In the genomic region with DNA sequence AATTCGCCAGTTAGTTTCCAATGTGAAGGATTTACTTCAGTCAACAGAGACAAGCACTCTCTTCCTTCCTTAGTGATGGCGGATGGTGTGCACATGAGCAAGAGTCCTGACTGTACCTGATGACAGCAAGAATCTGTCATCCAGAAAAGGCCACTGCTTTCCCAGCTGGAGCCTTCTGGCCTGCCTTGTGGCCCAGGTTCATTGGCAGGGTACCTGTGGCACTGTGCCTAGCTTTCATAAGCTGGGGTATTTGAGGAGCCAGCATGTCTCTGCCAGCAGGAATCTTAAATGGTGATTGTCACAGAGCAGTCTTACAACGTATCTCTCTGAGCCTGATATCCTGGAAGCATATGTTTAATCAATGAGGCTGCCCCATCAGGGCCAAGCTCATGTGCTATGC, we compare ENCODE assay signal across 22 mouse cellular contexts.
DNase-seq lines count a peak whose midpoint lies in the region; ATAC-seq and TF ChIP-seq lines count a peak whose summit lies in the region.
"Had no signal": no experiment of that assay in that cellular context is flagged by ENCODE, and none has a peak within 500 bp of the region (broad histone marks: within the 10 kb centered on the region; RNA-seq: fewer than 3 reads in every experiment).

No protein-coding gene starts in this region.

- no peaks in the 10 kb centered on the region for H3K36me3 ChIP-seq in forebrain, embryonic 14.5 days (ENCODE audit: control insufficient read depth, insufficient read depth, low read length)
- no peaks in the 10 kb centered on the region for H3K36me3 ChIP-seq in forebrain, postnatal 0 days (ENCODE audit: insufficient read depth)
- no peaks in the 10 kb centered on the region for H3K36me3 ChIP-seq in liver, adult 2 months (ENCODE audit: control insufficient read depth, insufficient read depth, low read length)
- no peaks in the 10 kb centered on the region for H3K36me3 ChIP-seq in heart, embryonic 10.5 days
- H3K36me3 ChIP-seq: forebrain, embryonic 15.5 days; heart, embryonic 13.5 days; limb, embryonic 13.5 days had no signal

- no peak for ATAC-seq in forebrain, embryonic 14.5 days
- no peak for ATAC-seq in forebrain, postnatal 0 days
- ATAC-seq: forebrain, embryonic 15.5 days; intestine, postnatal 0 days had no signal

- H3K4me2 ChIP-seq in forebrain, embryonic 14.5 days (ENCODE audit: low read length) = no peak overlapping the region
- H3K4me2 ChIP-seq in forebrain, postnatal 0 days (ENCODE audit: low read depth) = no peak overlapping the region
- H3K4me2 ChIP-seq: forebrain, embryonic 15.5 days; heart, embryonic 13.5 days; limb, embryonic 13.5 days; liver, embryonic 15.5 days had no signal

- H3K9ac ChIP-seq in forebrain, embryonic 14.5 days (ENCODE audit: low read length) = no peak overlapping the region
- no peak overlapping the region for H3K9ac ChIP-seq in forebrain, postnatal 0 days
- no peak overlapping the region for H3K9ac ChIP-seq in liver, adult 2 months (ENCODE audit: low read depth, low read length)
- H3K9ac ChIP-seq: forebrain, embryonic 15.5 days; heart, embryonic 13.5 days; liver, embryonic 15.5 days had no signal

- H3K27me3 ChIP-seq in forebrain, embryonic 14.5 days (replicated peaks; ENCODE audit: control insufficient read depth, insufficient read depth, low read length) = no peaks in the 10 kb centered on the region
- no peaks in the 10 kb centered on the region for H3K27me3 ChIP-seq in forebrain, postnatal 0 days (ENCODE audit: insufficient read depth, low read length)
- H3K27me3 ChIP-seq in liver, adult 2 months (ENCODE audit: control insufficient read depth, insufficient read depth, low read length) = no peaks in the 10 kb centered on the region
- peaks cover 8% of the 10 kb centered on the region; the same call in 1 of the 2 replicates for H3K27me3 ChIP-seq in heart, embryonic 10.5 days (ENCODE audit: insufficient read depth, poor library complexity, severe bottlenecking)
- H3K27me3 ChIP-seq: heart, embryonic 13.5 days; limb, embryonic 13.5 days; liver, embryonic 15.5 days had no signal

- TF ChIP-seq POLR2A in liver, adult 2 months (IDR thresholded peaks at IDR 0.05; ENCODE audit: extremely low read depth, insufficient read depth, low read length) = no peak

- WGBS in forebrain, embryonic 14.5 days = 64% methylated on average over 3 of the region's 3 CpGs
- WGBS in forebrain, postnatal 0 days = 57% methylated on average over 3 of the region's 3 CpGs
- WGBS in liver, adult 2 months = 45% methylated on average over 3 of the region's 3 CpGs
- 78% methylated on average over 3 of the region's 3 CpGs for WGBS in heart, embryonic 10.5 days

- H3K27ac ChIP-seq in forebrain, embryonic 14.5 days (ENCODE audit: low read depth, low read length) = no peak overlapping the region
- H3K27ac ChIP-seq in forebrain, postnatal 0 days (ENCODE audit: low read depth, low read length) = no peak overlapping the region
- H3K27ac ChIP-seq in liver, adult 2 months (replicated peaks; ENCODE audit: insufficient read depth, low read depth, low read length) = peak overlapping the region; percentile 51
- no peak overlapping the region for H3K27ac ChIP-seq in heart, embryonic 10.5 days
- H3K27ac ChIP-seq: forebrain, embryonic 15.5 days; heart, embryonic 13.5 days; layer of hippocampus, adult 2 months; limb, embryonic 13.5 days; liver, embryonic 15.5 days; stomach, postnatal 0 days had no signal

- peak; percentile 22 for DNase-seq in forebrain, embryonic 14.5 days (ENCODE audit: low spot score)
- no peak for DNase-seq in forebrain, postnatal 0 days
- DNase-seq in liver, adult 2 months (ENCODE audit: extremely low read depth, low read depth, low spot score) = peak; percentile 56
- no peak for DNase-seq in liver
- peak; percentile 81 for DNase-seq in cerebellum, adult 9-11 months
- no peak for DNase-seq in heart, embryonic 10.5 days (ENCODE audit: low spot score)
- DNase-seq in kidney, postnatal 36 days = no peak
- DNase-seq: adrenal gland, postnatal 10 days; gastrocnemius, postnatal 14 days; heart, adult 18-20 months; layer of hippocampus, postnatal 36 days; lung, postnatal 4 days; midbrain, embryonic 14.5 days; thymus, adult 2 months; thymus, postnatal 4 days had no signal

- no peaks in the 10 kb centered on the region for H3K9me3 ChIP-seq in forebrain, embryonic 14.5 days (replicated peaks; ENCODE audit: control insufficient read depth, low read length)
- no peaks in the 10 kb centered on the region for H3K9me3 ChIP-seq in forebrain, postnatal 0 days (ENCODE audit: low read length)
- no peaks in the 10 kb centered on the region for H3K9me3 ChIP-seq in heart, embryonic 10.5 days
- H3K9me3 ChIP-seq: forebrain, embryonic 15.5 days; heart, embryonic 13.5 days; limb, embryonic 13.5 days; liver, embryonic 15.5 days had no signal

- H3K4me1 ChIP-seq in forebrain, embryonic 14.5 days (ENCODE audit: control insufficient read depth, insufficient read depth, low read length) = no peaks in the 10 kb centered on the region
- 0 out of 2 replicates have a peak, but pooled peaks cover 4% of the 10 kb centered on the region for H3K4me1 ChIP-seq in forebrain, postnatal 0 days (ENCODE audit: insufficient read depth)
- H3K4me1 ChIP-seq in liver, adult 2 months (ENCODE audit: control insufficient read depth, insufficient read depth, low read length) = peaks cover 25% of the 10 kb centered on the region
- H3K4me1 ChIP-seq in heart, embryonic 10.5 days = peaks cover 5% of the 10 kb centered on the region

- H3K79me2 ChIP-seq in liver, adult 2 months (ENCODE audit: control insufficient read depth, insufficient read depth, low read length) = no peaks in the 10 kb centered on the region

- no peak for TF ChIP-seq CTCF in forebrain, postnatal 0 days (IDR thresholded peaks at IDR 0.05; ENCODE audit: low read depth)
- TF ChIP-seq CTCF in liver, adult 2 months (IDR thresholded peaks at IDR 0.05; ENCODE audit: low read depth, low read length) = no peak

- no peak overlapping the region for H3K4me3 ChIP-seq in forebrain, embryonic 14.5 days (ENCODE audit: low read depth, low read length)
- no peak overlapping the region for H3K4me3 ChIP-seq in forebrain, postnatal 0 days (ENCODE audit: low read depth, low read length)
- H3K4me3 ChIP-seq in liver, adult 2 months (ENCODE audit: insufficient read depth, low read depth, low read length) = no peak overlapping the region
- H3K4me3 ChIP-seq in heart, embryonic 10.5 days = no peak overlapping the region
- H3K4me3 ChIP-seq: forebrain, embryonic 15.5 days; heart, embryonic 13.5 days; layer of hippocampus, adult 2 months; limb, embryonic 13.5 days; liver, embryonic 15.5 days had no signal

Comparison
In these comparisons a context has a peak if more than half of its experiments do, and no peak if none do; other contexts are left out.
1. DNase-seq: peak in forebrain, embryonic 14.5 days (single experiment), liver, adult 2 months (single experiment) and cerebellum, adult 9-11 months (single experiment); none in forebrain, postnatal 0 days (single experiment), liver (single experiment), heart, embryonic 10.5 days (single experiment) and kidney, postnatal 36 days (0 of 2).